Mouse (Mus musculus): Measurements from ENCODE around the gene Cd68. TPM values are rescaled to one million over a fixed set of nuclear protein-coding genes. Genes with fewer than 3 reads are reported as not detected.

The Cd68 gene
- polyA plus RNA-seq, 1 experiment from 2014 or later, result 16.3 TPM

- ATAC-seq (replicated peaks; ENCODE audit: low FRiP score, low TSS enrichment, low read depth), result no peak
- Histone ChIP-seq H3K9ac (ENCODE audit: low read length) (no peak overlapping the region), H3K4me1 (replicated peaks; ENCODE audit: control insufficient read depth, insufficient read depth, low read length) (no peaks in the 10 kb centered on the region), H3K27ac (ENCODE audit: low read depth) (no peak overlapping the region), H3K4me3 (ENCODE audit: low read depth, low read length) (no peak overlapping the region), H3K27me3 (replicated peaks; ENCODE audit: control insufficient read depth, insufficient read depth, low read length) (no peaks in the 10 kb centered on the region), H3K4me2 (ENCODE audit: low read length) (no peak overlapping the region), H3K36me3 (ENCODE audit: control insufficient read depth, insufficient read depth, low read length) (no peaks in the 10 kb centered on the region), H3K9me3 (ENCODE audit: control insufficient read depth, low read length) (0 out of 2 replicates have a peak, but pooled peaks cover 3% of the 10 kb centered on the region)
- 72% methylated on average over 5 of the region's 5 CpGs for WGBS
- no peak for DNase-seq (ENCODE audit: low spot score)
These were observed 32.6 kb upstream of the Cd68 start for GRCm38 (mm10) chr11:69698574-69698973.

GRCm38 (mm10) chr11:69697396-69697795 lies 31.4 kb upstream of the Cd68 start:
- Histone ChIP-seq H3K27ac (ENCODE audit: low read depth) (no peak overlapping the region), H3K4me1 (replicated peaks; ENCODE audit: control insufficient read depth, insufficient read depth, low read length) (no peaks in the 10 kb centered on the region), H3K4me3 (ENCODE audit: low read depth, low read length) (no peak overlapping the region), H3K9me3 (ENCODE audit: control insufficient read depth, low read length) (0 out of 2 replicates have a peak, but pooled peaks cover 3% of the 10 kb centered on the region), H3K9ac (ENCODE audit: low read length) (no peak overlapping the region), H3K36me3 (ENCODE audit: control insufficient read depth, insufficient read depth, low read length) (no peaks in the 10 kb centered on the region), H3K4me2 (ENCODE audit: low read length) (no peak overlapping the region), H3K27me3 (replicated peaks; ENCODE audit: control insufficient read depth, insufficient read depth, low read length) (no peaks in the 10 kb centered on the region)
- DNase-seq (ENCODE audit: low spot score) (no peak), ATAC-seq (replicated peaks; ENCODE audit: low FRiP score, low TSS enrichment, low read depth) (no peak)
- WGBS, result 85% methylated on average over 3 of the region's 3 CpGs

- H3K27me3 ChIP-seq (replicated peaks; ENCODE audit: control insufficient read depth, insufficient read depth, low read length), result no peaks in the 10 kb centered on the region
- H3K36me3 ChIP-seq (ENCODE audit: control insufficient read depth, insufficient read depth, low read length), result no peaks in the 10 kb centered on the region
- peak within 1 kb of the TSS; percentile 54 for H3K4me3 ChIP-seq (ENCODE audit: low read depth, low read length)
- no peaks in the 10 kb centered on the region for H3K4me1 ChIP-seq (replicated peaks; ENCODE audit: control insufficient read depth, insufficient read depth, low read length)
- peak within 1 kb of the TSS; percentile 57 for H3K27ac ChIP-seq (ENCODE audit: low read depth)
- under 1% methylated on average over 29 of the region's 41 CpGs for WGBS
- ATAC-seq (replicated peaks; ENCODE audit: low FRiP score, low TSS enrichment, low read depth) (peak; percentile 69), DNase-seq (ENCODE audit: low spot score) (peak; percentile 78)
- H3K4me2 ChIP-seq (ENCODE audit: low read length), result peak within 1 kb of the TSS; percentile 79
- H3K9me3 ChIP-seq (ENCODE audit: control insufficient read depth, low read length), result 0 out of 2 replicates have a peak, but pooled peaks cover 3% of the 10 kb centered on the region
- H3K9ac ChIP-seq (ENCODE audit: low read length), result peak within 1 kb of the TSS; percentile 59
These were observed 29.6 kb upstream of the Cd68 start, which contains the start of the genes Tnfsf12 and Tnfsfm13 for GRCm38 (mm10) chr11:69695361-69696181. Tnfsf12 (minus strand) TSS chr11:69695849. Tnfsfm13 (minus strand) TSS chr11:69696098.

GRCm38 (mm10) chr11:69695046-69695360 lies 29.1 kb upstream of the Cd68 start:
- H3K4me3 ChIP-seq (ENCODE audit: low read depth, low read length), result peak overlapping the region; percentile 54
- no peaks in the 10 kb centered on the region for H3K27me3 ChIP-seq (replicated peaks; ENCODE audit: control insufficient read depth, insufficient read depth, low read length)
- WGBS, result 23% methylated on average over 6 of the region's 6 CpGs
- ATAC-seq (replicated peaks; ENCODE audit: low FRiP score, low TSS enrichment, low read depth) (no peak), DNase-seq (ENCODE audit: low spot score) (no peak)
- 0 out of 2 replicates have a peak, but pooled peaks cover 3% of the 10 kb centered on the region for H3K9me3 ChIP-seq (ENCODE audit: control insufficient read depth, low read length)
- H3K4me2 ChIP-seq (ENCODE audit: low read length), result peak overlapping the region; percentile 79
- H3K9ac ChIP-seq (ENCODE audit: low read length), result peak overlapping the region; percentile 59
- no peaks in the 10 kb centered on the region for H3K36me3 ChIP-seq (ENCODE audit: control insufficient read depth, insufficient read depth, low read length)
- peak overlapping the region; percentile 57; the same call in 1 of the 2 replicates for H3K27ac ChIP-seq (ENCODE audit: low read depth)
- H3K4me1 ChIP-seq (replicated peaks; ENCODE audit: control insufficient read depth, insufficient read depth, low read length), result no peaks in the 10 kb centered on the region

GRCm38 (mm10) chr11:69693421-69693965 lies 27.5 kb upstream of the Cd68 start:
- no peak overlapping the region for H3K9ac ChIP-seq (ENCODE audit: low read length)
- no peaks in the 10 kb centered on the region for H3K36me3 ChIP-seq (ENCODE audit: control insufficient read depth, insufficient read depth, low read length)
- ATAC-seq (replicated peaks; ENCODE audit: low FRiP score, low TSS enrichment, low read depth) (no peak), DNase-seq (ENCODE audit: low spot score) (no peak)
- no peak overlapping the region for H3K4me2 ChIP-seq (ENCODE audit: low read length)
- no peaks in the 10 kb centered on the region for H3K4me1 ChIP-seq (replicated peaks; ENCODE audit: control insufficient read depth, insufficient read depth, low read length)
- no peaks in the 10 kb centered on the region for H3K27me3 ChIP-seq (replicated peaks; ENCODE audit: control insufficient read depth, insufficient read depth, low read length)
- H3K9me3 ChIP-seq (ENCODE audit: control insufficient read depth, low read length), result 0 out of 2 replicates have a peak, but pooled peaks cover under 1% of the 10 kb centered on the region
- WGBS, result 58% methylated on average over 11 of the region's 11 CpGs
- no peak overlapping the region for H3K27ac ChIP-seq (ENCODE audit: low read depth)
- no peak overlapping the region for H3K4me3 ChIP-seq (ENCODE audit: low read depth, low read length)

- H3K4me1 ChIP-seq (replicated peaks; ENCODE audit: control insufficient read depth, insufficient read depth, low read length), result no peaks in the 10 kb centered on the region
- WGBS, result 74% methylated on average over 6 of the region's 6 CpGs
- H3K9ac ChIP-seq (ENCODE audit: low read length), result no peak overlapping the region
- H3K9me3 ChIP-seq (ENCODE audit: control insufficient read depth, low read length), result no peaks in the 10 kb centered on the region
- ATAC-seq (replicated peaks; ENCODE audit: low FRiP score, low TSS enrichment, low read depth), result no peak
- no peak overlapping the region for H3K27ac ChIP-seq (ENCODE audit: low read depth)
- DNase-seq (ENCODE audit: low spot score), result no peak
- no peak overlapping the region for H3K4me2 ChIP-seq (ENCODE audit: low read length)
- no peaks in the 10 kb centered on the region for H3K36me3 ChIP-seq (ENCODE audit: control insufficient read depth, insufficient read depth, low read length)
- H3K27me3 ChIP-seq (replicated peaks; ENCODE audit: control insufficient read depth, insufficient read depth, low read length), result no peaks in the 10 kb centered on the region
- H3K4me3 ChIP-seq (ENCODE audit: low read depth, low read length), result no peak overlapping the region
These were observed 26.9 kb upstream of the Cd68 start for GRCm38 (mm10) chr11:69692863-69693262.

- Histone ChIP-seq H3K4me1 (replicated peaks; ENCODE audit: control insufficient read depth, insufficient read depth, low read length) (no peaks in the 10 kb centered on the region), H3K36me3 (ENCODE audit: control insufficient read depth, insufficient read depth, low read length) (no peaks in the 10 kb centered on the region), H3K9me3 (ENCODE audit: control insufficient read depth, low read length) (no peaks in the 10 kb centered on the region), H3K4me3 (ENCODE audit: low read depth, low read length) (no peak overlapping the region), H3K27me3 (replicated peaks; ENCODE audit: control insufficient read depth, insufficient read depth, low read length) (no peaks in the 10 kb centered on the region), H3K9ac (ENCODE audit: low read length) (no peak overlapping the region), H3K27ac (ENCODE audit: low read depth) (no peak overlapping the region), H3K4me2 (ENCODE audit: low read length) (no peak overlapping the region)
- ATAC-seq (replicated peaks; ENCODE audit: low FRiP score, low TSS enrichment, low read depth), result no peak
- DNase-seq (ENCODE audit: low spot score), result no peak
- WGBS, result 73% methylated on average over 9 of the region's 9 CpGs
These were observed 26.4 kb upstream of the Cd68 start for GRCm38 (mm10) chr11:69692196-69692811.

GRCm38 (mm10) chr11:69689891-69690290 lies 23.9 kb upstream of the Cd68 start:
- 95% methylated on average over 1 of the region's 1 CpGs for WGBS
- Histone ChIP-seq H3K4me1 (replicated peaks; ENCODE audit: control insufficient read depth, insufficient read depth, low read length) (peaks cover 8% of the 10 kb centered on the region; the same call in 1 of the 2 replicates), H3K27ac (ENCODE audit: low read depth) (no peak overlapping the region), H3K4me3 (ENCODE audit: low read depth, low read length) (no peak overlapping the region), H3K9ac (ENCODE audit: low read length) (no peak overlapping the region), H3K4me2 (ENCODE audit: low read length) (no peak overlapping the region), H3K36me3 (ENCODE audit: control insufficient read depth, insufficient read depth, low read length) (no peaks in the 10 kb centered on the region), H3K27me3 (replicated peaks; ENCODE audit: control insufficient read depth, insufficient read depth, low read length) (no peaks in the 10 kb centered on the region), H3K9me3 (ENCODE audit: control insufficient read depth, low read length) (no peaks in the 10 kb centered on the region)
- DNase-seq (ENCODE audit: low spot score) (no peak), ATAC-seq (replicated peaks; ENCODE audit: low FRiP score, low TSS enrichment, low read depth) (no peak)

Measured in intestine, embryonic 14.5 days (tissue).